Mouse (Mus musculus) right cerebral cortex, adult 2 months (tissue): ENCODE data around the gene Gabpb1.
"Not testable (repeated sequence)": the region's sequence is repeated elsewhere in the genome, so short reads cannot be mapped to it uniquely, and the experiment has no call there.

ENCODE experiments used
- DNase-seq, 2 experiments: peaks; one replicate each; pipeline ENCODE4 v3.0.0; 2021 to 2022; ENCODE audit warnings: low spot score in 2 of 2

The Gabpb1 gene

DNA sequence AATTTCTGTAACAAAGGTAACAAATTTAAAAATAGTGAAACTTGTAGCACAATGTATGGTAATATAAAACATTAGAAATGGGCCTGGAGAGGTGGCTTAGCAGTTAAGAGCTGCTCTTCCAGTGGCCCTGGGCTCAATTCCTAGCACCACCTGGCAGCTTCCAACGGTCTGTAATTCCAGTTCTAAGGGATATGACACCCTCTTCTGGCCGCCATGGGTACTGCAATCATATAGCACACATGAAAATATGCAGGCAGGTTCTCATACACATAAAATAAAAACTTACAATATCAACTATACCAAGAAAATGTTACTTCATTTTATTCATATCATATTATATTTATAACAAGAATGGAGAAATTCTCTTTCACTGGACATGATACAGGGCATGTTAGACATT, 35.8 kb downstream of the Gabpb1 start:
- DNase-seq, result no peak

DNA sequence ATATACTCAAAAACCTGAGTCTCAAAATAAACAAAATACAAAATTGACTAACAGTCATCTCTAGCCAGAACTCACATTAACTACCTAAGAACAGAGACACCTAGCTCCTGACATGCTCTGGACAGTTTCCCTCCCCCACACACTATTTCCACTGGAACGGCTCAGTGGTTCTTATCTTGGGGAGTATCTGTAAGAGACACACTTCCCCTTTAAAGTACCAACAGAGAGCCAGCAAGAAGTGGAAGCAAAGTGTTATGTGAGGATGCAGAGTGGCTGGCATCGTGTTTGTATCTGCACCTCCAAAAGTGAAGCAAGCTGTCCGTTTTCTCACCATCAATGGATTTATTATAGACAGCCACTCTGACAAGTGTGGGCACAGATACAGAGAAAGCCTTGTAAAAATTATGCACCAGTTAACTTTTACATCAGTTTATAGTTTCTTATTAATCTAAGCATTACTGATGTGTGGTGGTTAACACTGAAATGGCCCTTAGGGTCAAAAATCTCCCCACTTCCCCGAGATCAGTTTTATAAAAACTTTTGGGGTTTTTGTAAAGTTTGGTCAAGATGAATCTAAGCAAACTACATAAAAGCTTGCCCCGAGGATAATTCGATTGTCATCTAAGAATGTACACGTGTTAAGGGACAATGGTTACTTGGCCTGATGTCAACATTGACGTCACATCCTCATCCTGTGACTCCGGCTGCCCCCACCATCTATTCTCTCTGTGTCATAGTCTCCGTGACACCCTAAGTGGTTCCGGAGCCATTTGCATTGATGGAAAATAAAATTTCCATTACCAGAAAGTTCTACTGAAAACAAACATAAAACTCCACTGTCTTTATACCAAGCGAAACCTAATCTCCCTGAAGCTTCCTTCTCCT, 40.0 kb downstream of the Gabpb1 start:
- no peak for DNase-seq

DNA sequence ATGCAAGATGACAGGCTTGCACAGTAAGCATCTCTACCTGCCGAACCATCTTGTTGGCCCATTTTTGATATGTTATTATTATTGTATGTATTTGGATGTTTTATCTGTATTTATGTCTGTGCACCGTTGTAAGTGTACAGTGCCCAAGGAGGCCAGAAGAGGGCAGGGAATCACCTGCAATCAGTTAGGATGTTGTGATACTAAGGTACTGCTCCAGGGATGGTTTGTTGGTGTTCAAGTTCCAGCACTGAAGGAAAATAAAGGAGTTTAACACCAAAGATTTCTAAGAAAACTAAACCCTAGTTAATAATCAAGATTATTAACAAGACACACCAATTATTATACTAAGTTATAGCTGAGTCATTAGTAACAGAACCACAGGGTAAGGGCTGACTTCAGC, 43.0 kb downstream of the Gabpb1 start:
- no peak for DNase-seq

GRCm38 (mm10) chr2:126628455-126628995, 47.6 kb downstream of the Gabpb1 start:
- no peak for DNase-seq

GRCm38 (mm10) chr2:126623138-126623537, 53.0 kb downstream of the Gabpb1 start:
- DNase-seq, result no peak

- DNase-seq, result no peak
Observed at GRCm38 (mm10) chr2:126622455-126622854, 53.7 kb downstream of the Gabpb1 start.

- no peak for DNase-seq
Observed at GRCm38 (mm10) chr2:126619249-126619704, 56.9 kb downstream of the Gabpb1 start, which contains the start of gene Hdc. Gene Hdc, minus strand, starts transcription at chr2:126619299.

DNA sequence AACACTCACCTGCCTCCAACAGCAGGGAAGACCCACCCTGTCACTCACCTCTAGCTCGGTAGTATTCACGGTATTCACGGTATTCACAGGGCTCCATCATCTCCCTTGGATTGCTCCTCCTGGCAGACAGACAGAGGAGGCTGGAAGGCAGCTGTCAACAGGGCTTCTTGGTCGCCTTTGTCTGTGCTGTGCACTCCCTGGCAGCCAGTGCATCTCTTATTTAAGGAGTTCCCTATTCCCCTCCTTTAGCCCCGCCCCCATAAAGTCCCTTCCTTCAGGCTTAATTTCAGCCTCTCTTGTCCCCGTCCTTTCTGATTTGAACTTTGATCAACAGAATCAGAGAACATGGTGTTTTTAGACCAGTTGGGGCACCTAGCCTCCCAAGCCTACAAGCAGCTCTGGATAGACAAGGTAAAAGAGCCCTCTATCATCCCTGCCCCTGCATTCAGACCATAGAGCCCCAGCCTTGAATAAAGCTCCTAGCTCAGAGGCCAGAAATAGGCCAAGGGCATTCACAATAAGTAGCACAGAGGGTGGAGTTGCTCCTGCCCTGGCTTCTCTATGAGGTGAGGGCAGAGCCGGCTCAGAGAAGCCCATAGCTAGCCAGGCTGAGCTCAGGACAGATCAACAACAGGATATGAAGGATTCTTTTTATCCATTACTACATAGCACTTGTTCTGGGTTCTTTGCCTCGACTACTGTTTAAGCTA, 57.5 kb downstream of the Gabpb1 start:
- DNase-seq, result no peak

- no peak for DNase-seq
Observed at GRCm38 (mm10) chr2:126615355-126615754, 60.8 kb downstream of the Gabpb1 start.

GRCm38 (mm10) chr2:126609600-126609999, 66.5 kb downstream of the Gabpb1 start:
- not testable (repeated sequence) for DNase-seq

- DNase-seq, result no peak
Observed at GRCm38 (mm10) chr2:126607553-126608203, 68.5 kb downstream of the Gabpb1 start.

- DNase-seq, result no peak
Observed at GRCm38 (mm10) chr2:126606688-126607062, 69.5 kb downstream of the Gabpb1 start.

GRCm38 (mm10) chr2:126606061-126606687, 70.0 kb downstream of the Gabpb1 start:
- DNase-seq, result no peak

- DNase-seq, result no peak
Observed at GRCm38 (mm10) chr2:126601918-126602600, 74.1 kb downstream of the Gabpb1 start.

DNA sequence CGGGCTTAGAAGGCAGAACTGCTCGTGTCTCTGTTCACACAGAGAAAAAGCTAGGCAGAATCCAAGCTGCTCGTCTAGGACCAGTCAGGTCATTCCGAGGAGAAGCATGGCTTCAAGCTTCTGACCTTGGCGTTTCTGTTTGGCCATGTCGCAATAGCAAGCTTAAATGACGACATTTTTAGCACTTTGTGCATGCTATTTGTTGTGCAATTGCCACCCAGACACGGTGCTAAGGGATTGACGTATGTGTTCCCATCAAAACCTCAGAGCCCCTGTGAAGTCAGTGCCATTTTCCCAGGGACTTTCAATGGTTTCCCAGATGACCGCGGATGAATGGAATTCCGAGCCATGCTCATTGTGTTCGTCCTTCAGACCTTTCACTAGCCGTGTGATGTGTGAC, 75.6 kb downstream of the Gabpb1 start:
- DNase-seq, result no peak

DNA sequence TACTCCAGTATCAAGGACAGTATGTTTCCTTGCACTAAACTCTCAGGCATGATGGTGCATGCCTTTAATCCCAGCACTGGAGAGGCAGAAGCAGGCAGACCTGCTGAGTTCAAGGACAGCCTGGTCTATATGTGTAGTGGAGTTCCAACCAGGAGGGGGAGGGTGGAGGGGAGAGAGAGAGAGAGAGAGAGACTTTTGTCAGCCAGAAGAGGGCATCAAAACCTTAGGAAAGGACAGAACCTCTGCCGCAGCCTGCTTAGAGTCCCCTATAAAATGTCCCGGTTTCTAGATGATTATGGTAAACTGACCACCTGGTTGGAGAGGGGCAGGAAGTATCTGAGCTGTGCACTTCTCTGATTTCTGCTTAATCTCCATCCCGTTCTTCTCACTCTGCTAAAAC, 77.1 kb downstream of the Gabpb1 start:
- no peak for DNase-seq

- DNase-seq, result no peak
Observed at GRCm38 (mm10) chr2:126598359-126598758, 77.8 kb downstream of the Gabpb1 start.

DNA sequence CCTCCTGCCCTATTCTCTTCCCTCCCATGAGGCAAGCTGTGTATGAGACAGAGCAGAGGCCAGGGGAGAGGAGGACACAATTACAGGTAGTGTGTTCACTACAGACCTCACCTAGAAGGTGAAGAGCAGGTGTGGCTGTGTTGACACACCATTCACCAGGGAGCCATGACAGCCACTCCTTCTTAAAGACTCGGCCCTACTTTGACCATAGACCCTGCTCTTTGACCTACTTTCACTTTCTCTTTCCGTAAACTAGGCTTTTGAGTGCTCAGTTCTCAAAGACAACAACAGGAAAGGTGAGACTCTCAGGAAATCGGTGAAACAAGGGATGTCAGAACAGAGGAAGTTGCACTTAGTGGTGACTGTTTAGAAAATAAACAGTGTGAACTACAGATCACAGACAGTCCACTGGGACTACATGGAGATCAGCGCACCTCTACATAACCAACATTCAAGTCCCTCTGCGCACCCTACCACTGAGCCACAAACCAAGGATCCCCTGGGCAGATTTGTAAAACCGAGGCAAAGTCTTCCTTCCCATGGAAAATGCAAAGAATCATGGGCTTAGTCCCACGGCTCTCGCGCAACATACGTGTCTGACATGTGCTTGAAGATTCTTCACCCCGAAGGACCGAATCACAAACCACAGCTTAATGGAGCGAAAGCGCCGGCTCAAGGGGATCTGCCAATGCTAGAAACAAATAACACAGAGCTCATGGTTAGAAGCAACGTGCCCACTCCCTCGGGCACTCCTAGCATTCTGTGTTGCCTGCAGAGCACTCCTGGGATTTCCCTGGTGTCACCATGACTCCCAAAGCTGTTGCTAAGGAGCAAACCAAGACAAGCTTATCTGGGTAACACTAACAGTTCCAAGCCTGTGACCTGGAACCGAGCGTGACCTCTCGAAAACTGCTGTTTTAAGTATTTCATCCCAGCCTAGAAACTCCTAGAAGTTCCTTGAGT, 78.6 kb downstream of the Gabpb1 start:
- no peak for DNase-seq

DNA sequence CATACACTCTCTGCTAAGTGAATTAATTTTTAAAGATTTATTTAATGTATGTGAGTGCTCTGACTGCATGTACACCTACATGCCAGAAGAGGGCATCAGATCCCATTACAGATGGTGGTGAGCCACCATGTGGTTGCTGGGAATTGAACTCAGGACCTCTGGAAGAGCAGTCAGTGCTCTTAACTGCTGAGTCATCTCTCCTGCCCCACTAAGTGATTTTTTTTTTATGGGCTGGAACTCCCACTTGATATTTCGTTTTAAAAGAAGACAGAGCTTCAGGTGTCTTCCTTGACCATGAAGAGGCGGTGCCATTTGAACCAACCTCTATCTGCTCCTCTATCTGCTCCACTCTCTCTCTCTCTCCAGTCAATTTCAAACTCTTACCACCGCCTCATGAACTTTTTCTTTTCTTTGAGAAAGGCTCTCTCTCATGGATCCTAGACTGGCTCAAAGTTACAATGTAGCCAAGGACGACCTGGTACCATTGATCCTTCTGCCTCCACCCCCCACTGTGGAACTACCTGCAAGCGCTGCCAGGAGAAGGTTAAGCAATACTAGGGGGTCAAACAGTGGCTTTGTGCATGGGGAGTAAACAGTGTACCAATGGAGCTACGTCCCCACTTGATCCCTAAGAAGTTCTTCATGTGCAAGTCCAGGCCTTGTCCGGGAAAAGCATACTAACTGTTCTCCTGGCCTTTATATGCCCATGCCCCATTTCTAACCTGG, 79.6 kb downstream of the Gabpb1 start:
- DNase-seq, result no peak
